23 mouse cellular contexts compared by ENCODE assay signal in the genomic region with DNA sequence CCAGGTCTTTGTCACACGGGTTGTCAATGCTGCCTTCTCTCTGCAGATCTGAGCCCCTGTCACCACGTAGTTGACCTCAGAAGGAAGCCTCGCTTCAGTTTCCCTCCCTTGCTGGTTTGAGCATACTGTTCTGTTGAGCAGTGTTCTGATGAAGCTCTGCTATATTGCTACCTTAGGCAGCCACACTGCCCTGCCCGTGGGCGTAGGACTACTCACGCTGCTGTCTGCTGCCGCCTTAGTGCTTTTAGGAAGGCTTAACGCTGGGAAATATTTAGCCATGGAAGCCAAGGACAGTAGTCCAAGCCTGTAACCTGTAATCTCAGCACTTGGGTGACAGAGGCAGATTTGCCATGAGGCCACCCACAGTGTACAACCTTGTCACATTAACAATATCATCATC.
"Had no signal": no experiment of that assay in that cellular context is flagged by ENCODE, and none has a peak within 500 bp of the region (broad histone marks: within the 10 kb centered on the region; RNA-seq: fewer than 3 reads in every experiment).

No protein-coding gene starts in this region.

- H3K9me3 ChIP-seq: heart, embryonic 13.5 days; heart, embryonic 15.5 days; hindbrain, embryonic 13.5 days; hindbrain, embryonic 15.5 days; kidney, embryonic 15.5 days; limb, embryonic 13.5 days; limb, embryonic 15.5 days had no signal

- H3K4me3 ChIP-seq: heart, adult 2 months; heart, embryonic 13.5 days; heart, embryonic 15.5 days; hindbrain, embryonic 13.5 days; hindbrain, embryonic 15.5 days; kidney, embryonic 15.5 days; limb, embryonic 13.5 days; limb, embryonic 15.5 days had no signal

- H3K27me3 ChIP-seq: heart, embryonic 13.5 days; heart, embryonic 15.5 days; hindbrain, embryonic 13.5 days; hindbrain, embryonic 15.5 days; kidney, embryonic 15.5 days; limb, embryonic 13.5 days; limb, embryonic 15.5 days had no signal

- H3K27ac ChIP-seq: heart, adult 2 months; heart, embryonic 13.5 days; heart, embryonic 15.5 days; hindbrain, embryonic 13.5 days; hindbrain, embryonic 15.5 days; hindbrain, postnatal 0 days; kidney, embryonic 15.5 days; kidney, postnatal 0 days; limb, embryonic 13.5 days; limb, embryonic 15.5 days had no signal

- H3K36me3 ChIP-seq: heart, embryonic 13.5 days; heart, embryonic 15.5 days; hindbrain, embryonic 13.5 days; hindbrain, embryonic 15.5 days; kidney, embryonic 15.5 days; limb, embryonic 13.5 days; limb, embryonic 15.5 days had no signal

- DNase-seq: gastrocnemius, postnatal 14 days; gastrocnemius, postnatal 36 days; heart, adult 11 months; heart, adult 2 months; heart, postnatal 14 days; heart, postnatal 36 days; kidney, adult 11 months; kidney, adult 2 months; kidney, adult 9 months; kidney, postnatal 14 days; kidney, postnatal 36 days; layer of hippocampus, adult 9-11 months; layer of hippocampus, postnatal 36 days; left cerebral cortex, postnatal 4 days had no signal

- H3K4me1 ChIP-seq: hindbrain, embryonic 13.5 days; hindbrain, embryonic 15.5 days; limb, embryonic 15.5 days had no signal
